Mouse (Mus musculus) ES-E14 (cell line): ENCODE results near the gene Mrpl18. TPM values are rescaled to one million over a fixed set of nuclear protein-coding genes. Genes with fewer than 3 reads are reported as not detected.
"Not testable (repeated sequence)": the region's sequence is repeated elsewhere in the genome, so short reads cannot be mapped to it uniquely, and the experiment has no call there.

ENCODE experiments used
- DNase-seq: peaks from one replicate; pipeline ENCODE4 v3.0.0-alpha.2; 2013; ENCODE audit warnings: low read depth, low spot score
- H3K27ac ChIP-seq: 2 replicates; pipeline ENCODE4 v1.5.1; 2012; ENCODE audit warnings: low read depth, mild to moderate bottlenecking, low read length, moderate library complexity, mixed read lengths; ENCODE audit not compliant: poor library complexity, insufficient read depth, severe bottlenecking
- H3K36me3 ChIP-seq: 2 replicates; pipeline ENCODE4 v1.6.1; 2012; ENCODE audit warnings: mild to moderate bottlenecking, low read length, moderate library complexity, mixed read lengths; ENCODE audit not compliant: control insufficient read depth, poor library complexity, insufficient read depth, severe bottlenecking
- H3K4me1 ChIP-seq, 2 experiments: fragments of 150-350 bp in 1 of 2; sonication (generic) in 1 of 2; 2 replicates each; pipeline ENCODE4 v1.6.1; 2012; ENCODE audit warnings: low read length in 2 of 2, mild to moderate bottlenecking in 1 of 2, mixed read lengths in 1 of 2; ENCODE audit not compliant: control insufficient read depth in 2 of 2, insufficient read depth in 2 of 2, poor library complexity in 1 of 2
- H3K4me3 ChIP-seq, 2 experiments: fragments of 150-350 bp in 1 of 2; sonication (generic) in 1 of 2; 2 replicates each; pipeline ENCODE4 v1.5.1; 2012; ENCODE audit warnings: low read length in 2 of 2, low read depth in 1 of 2, mild to moderate bottlenecking in 1 of 2, mixed read lengths in 1 of 2; ENCODE audit not compliant: insufficient read depth in 1 of 2, poor library complexity in 1 of 2, severe bottlenecking in 1 of 2
- H3K9ac ChIP-seq: 2 replicates; pipeline ENCODE4 v1.6.1; 2012; ENCODE audit warnings: low read depth, mild to moderate bottlenecking, low read length, mixed read lengths; ENCODE audit not compliant: poor library complexity, insufficient read depth, severe bottlenecking
- H3K9me3 ChIP-seq: fragments of 150-350 bp; sonication (generic); 2 replicates; pipeline ENCODE4 v1.6.1; 2012; ENCODE audit warnings: low read depth, mild to moderate bottlenecking, low read length; ENCODE audit not compliant: control insufficient read depth, insufficient read depth
- CHD2 ChIP-seq: IDR thresholded peaks from 2 replicates; pipeline ENCODE4 v1.6.1; 2014; ENCODE audit warnings: mild to moderate bottlenecking, low read depth, low read length, inconsistent platforms
- HCFC1 ChIP-seq: IDR thresholded peaks from 2 replicates; pipeline ENCODE4 v1.6.1; 2012; ENCODE audit warnings: low read length, inconsistent platforms, borderline replicate concordance; ENCODE audit not compliant: insufficient read depth
- MAFK ChIP-seq: IDR thresholded peaks from 2 replicates; pipeline ENCODE4 v1.6.1; 2014; ENCODE audit warnings: mild to moderate bottlenecking, low read depth, low read length, inconsistent platforms; ENCODE audit not compliant: insufficient read depth
- ZC3H11A ChIP-seq: IDR thresholded peaks from 2 replicates; pipeline ENCODE4 v1.6.1; 2012; ENCODE audit warnings: low read depth, mild to moderate bottlenecking, inconsistent platforms, low read length, borderline replicate concordance
- ZNF384 ChIP-seq: IDR thresholded peaks from 2 replicates; pipeline ENCODE4 v1.6.1; 2012; ENCODE audit warnings: low read depth, low read length, inconsistent platforms
- in situ Hi-C, 2 experiments: fragments of 600-800 bp; cut with MboI; formaldehyde crosslinking; loops; one replicate each; pipeline ENCODE4 v1.15.1; 2025; ENCODE audit warnings: low sequenced_read_pairs in 2 of 2, inconsistent platforms in 1 of 2; ENCODE audit not compliant: unreplicated experiment in 2 of 2
- total RNA-seq: library from RNA; depleted of rRNA; stranded (reverse); fragments of 300-350 nt; gene quantifications from 2 replicates; pipeline ENCODE4 v1.2.3, GENCODE M21; 2012

Mrpl18 gene
- total RNA-seq, 1 experiment, result 147 TPM

DNA sequence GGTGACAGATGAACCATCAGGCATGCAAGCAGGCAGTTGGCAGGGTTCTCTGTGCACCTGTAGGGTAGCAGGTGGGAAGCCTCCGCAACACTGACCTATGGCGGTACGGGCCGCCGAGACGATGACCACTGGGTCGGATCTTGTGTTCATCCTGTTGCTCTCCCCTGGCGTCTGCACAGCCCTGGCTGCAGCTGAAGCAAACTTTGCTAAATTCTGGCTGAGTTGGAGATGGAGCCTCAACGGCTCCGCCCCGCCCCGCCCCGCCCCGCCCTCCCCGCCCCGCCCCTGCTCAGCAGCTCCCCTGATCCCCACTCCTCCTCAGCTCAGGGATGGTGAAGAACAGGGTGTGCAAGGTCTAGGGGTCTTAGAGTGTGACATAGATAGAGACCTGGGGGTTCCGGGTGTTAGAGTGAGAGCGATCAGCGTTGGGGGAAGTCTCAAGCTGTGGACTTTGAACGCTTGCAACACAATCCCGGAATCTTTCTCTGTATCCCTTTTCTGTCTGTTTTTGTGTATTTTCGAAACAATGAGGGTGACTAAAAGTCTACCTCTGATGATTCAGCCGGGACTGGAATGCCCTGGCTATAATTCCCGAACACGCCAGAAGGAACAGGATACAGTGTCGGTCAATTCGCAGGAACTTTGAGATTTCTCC lies 24.1 kb upstream of the Mrpl18 start, which contains the start of gene Acat3:
Gene Acat3, minus strand, starts transcription at position 450 of the 655 bp plus-strand sequence.
- no peak for DNase-seq
- H3K27ac ChIP-seq, result no peak within 1 kb of the TSS
- peak within 1 kb of the TSS; percentile 38 to 56 for H3K4me3 ChIP-seq
- no peaks in the 10 kb centered on the region for H3K9me3 ChIP-seq
- peak within 1 kb of the TSS; percentile 29; the same call in 1 of the 2 replicates for H3K9ac ChIP-seq
- no peaks in the 10 kb centered on the region; a peak in 2 of 4 replicates for H3K4me1 ChIP-seq
- TF ChIP-seq ZC3H11A, result no peak
- no peak for TF ChIP-seq ZNF384
- no peak for TF ChIP-seq HCFC1
- no peak for TF ChIP-seq MAFK
- TF ChIP-seq CHD2, result no peak
- in situ Hi-C loops, result no loop called here
- H3K36me3 ChIP-seq, result peaks cover 6% of the 10 kb centered on the region; the same call in 1 of the 2 replicates

GRCm38 (mm10) chr17:12939377-12940148 lies 23.4 kb upstream of the Mrpl18 start:
- in situ Hi-C loops, H3K27ac ChIP-seq, H3K9me3 ChIP-seq, H3K36me3 ChIP-seq, H3K4me1 ChIP-seq, DNase-seq: not testable (repeated sequence)
- Histone ChIP-seq H3K9ac (peak overlapping the region; percentile 29; the same call in 1 of the 2 replicates), H3K4me3 (peak overlapping the region; percentile 38 to 56)

GRCm38 (mm10) chr17:12938077-12938476 lies 21.9 kb upstream of the Mrpl18 start:
- H3K9me3 ChIP-seq, result no peaks in the 10 kb centered on the region
- H3K27ac ChIP-seq, result no peak overlapping the region
- no peak overlapping the region for H3K9ac ChIP-seq
- in situ Hi-C loops, result no loop called here
- peaks cover 2% of the 10 kb centered on the region; the same call in 1 of the 2 replicates for H3K36me3 ChIP-seq
- TF ChIP-seq MAFK, result no peak
- DNase-seq, result no peak
- no peaks in the 10 kb centered on the region; a peak in 2 of 4 replicates for H3K4me1 ChIP-seq
- H3K4me3 ChIP-seq, result no peak overlapping the region

DNA sequence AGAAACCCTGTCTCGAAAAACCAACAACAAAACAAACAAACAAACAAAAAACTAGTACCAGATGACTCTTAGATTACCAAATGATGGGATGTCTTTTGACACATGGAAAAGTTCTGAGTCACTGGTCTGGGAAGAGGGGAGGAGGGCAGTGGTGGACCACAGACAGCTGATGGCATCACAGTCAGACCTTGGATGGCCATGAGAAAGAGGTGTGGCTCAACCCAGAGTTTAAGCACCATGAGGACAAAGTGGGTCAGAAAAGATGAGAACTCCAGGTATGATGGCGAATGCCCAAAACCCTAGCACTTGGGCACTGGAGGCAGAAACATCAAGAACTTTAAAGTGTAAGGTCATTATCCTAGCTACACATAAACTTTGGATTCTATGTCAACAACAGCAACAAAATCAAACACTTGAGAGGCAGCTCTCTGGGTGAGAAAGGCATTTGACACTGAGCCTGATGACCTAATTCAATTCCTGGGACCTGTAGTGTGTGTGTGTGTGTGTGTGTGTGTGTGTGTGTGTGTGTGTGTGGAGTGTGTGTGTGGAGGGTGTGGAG lies 21.3 kb upstream of the Mrpl18 start:
- Histone ChIP-seq H3K27ac (no peak overlapping the region), H3K4me1 (no peaks in the 10 kb centered on the region; a peak in 2 of 4 replicates), H3K4me3 (no peak overlapping the region), H3K9me3 (no peaks in the 10 kb centered on the region), H3K36me3 (no peaks in the 10 kb centered on the region), H3K9ac (no peak overlapping the region)
- no peak for TF ChIP-seq HCFC1
- TF ChIP-seq MAFK, result no peak
- TF ChIP-seq CHD2, result no peak
- no peak for TF ChIP-seq ZC3H11A
- TF ChIP-seq ZNF384, result no peak
- no peak for DNase-seq
- in situ Hi-C loops, result no loop called here
